ENCODE assay signal across 14 mouse cellular contexts in genomic region chr6:128036597-128036996, GRCm38 (mm10).
"Had no signal": no experiment of that assay in that cellular context is flagged by ENCODE, and none has a peak within 500 bp of the region (broad histone marks: within the 10 kb centered on the region; RNA-seq: fewer than 3 reads in every experiment).

No protein-coding gene starts in this region.

- H3K9ac ChIP-seq: liver, embryonic 13.5 days; liver, postnatal 0 days; midbrain, embryonic 12.5 days had no signal

- ATAC-seq: liver, postnatal 0 days had no signal

- H3K9me3 ChIP-seq: liver, embryonic 13.5 days; lung, embryonic 15.5 days; megakaryocyte, embryonic 14.5 days; midbrain, embryonic 12.5 days; neural tube, embryonic 15.5 days had no signal

- H3K36me3 ChIP-seq: liver, embryonic 13.5 days; lung, embryonic 15.5 days; midbrain, embryonic 12.5 days; neural tube, embryonic 15.5 days had no signal

- H3K27ac ChIP-seq: liver, embryonic 13.5 days; lung, embryonic 15.5 days; macrophage; midbrain, embryonic 12.5 days had no signal

- DNase-seq: kidney, postnatal 25 days; liver; liver, embryonic 13.5 days; liver, postnatal 0 days; lung, postnatal 14 days; right cerebral cortex, adult 18-20 months; right cerebral cortex, postnatal 25 days; thymus, adult 18-20 months; thymus, postnatal 14 days had no signal
